Mouse (Mus musculus): ENCODE results near the gene Ly6g6c. TPM values are rescaled to one million over a fixed set of nuclear protein-coding genes. Genes with fewer than 3 reads are reported as not detected.

Gene Ly6g6c
- polyA plus RNA-seq, 1 experiment: 312 TPM

Other genes starting within 250 kb of the Ly6g6c start
- 31.6 and 34.6 TPM in 2 replicates for gene Stk19, start 228.4 kb upstream of the Ly6g6c start, polyA plus RNA-seq (2012; rRNA removed)
- gene Dxo, start 228.4 kb upstream of the Ly6g6c start, polyA plus RNA-seq (2012; rRNA removed): 34.4 and 36.4 TPM in 2 replicates
- gene Skiv2l, start 215.2 kb upstream of the Ly6g6c start, polyA plus RNA-seq (2012; rRNA removed): 44.5 and 47.7 TPM in 2 replicates
- gene Nelfe, start 215.0 kb upstream of the Ly6g6c start, polyA plus RNA-seq (2012; rRNA removed): 11.5 and 13.1 TPM in 2 replicates
- 1.7 and 2.0 TPM in 2 replicates for gene Cfb, start 202.9 kb upstream of the Ly6g6c start, polyA plus RNA-seq (2012; rRNA removed)
- gene Zbtb12, start 185.9 kb upstream of the Ly6g6c start, polyA plus RNA-seq (2012; rRNA removed): 3.6 and 3.9 TPM in 2 replicates
- gene Gm20547, start 183.3 kb upstream of the Ly6g6c start, polyA plus RNA-seq (2012; rRNA removed): not detected in 2 replicates
- 1.9 and 2.3 TPM in 2 replicates for gene C2, start 167.1 kb upstream of the Ly6g6c start, polyA plus RNA-seq (2012; rRNA removed)
- 126 and 127 TPM in 2 replicates for gene Ehmt2, start 166.9 kb upstream of the Ly6g6c start, polyA plus RNA-seq (2012; rRNA removed)
- 48.6 and 48.7 TPM in 2 replicates for gene Slc44a4, start 150.9 kb upstream of the Ly6g6c start, polyA plus RNA-seq (2012; rRNA removed)
- gene Neu1, start 134.1 kb upstream of the Ly6g6c start, polyA plus RNA-seq (2012; rRNA removed): 30.4 and 43.8 TPM in 2 replicates
- gene Hspa1b, start 106.2 kb upstream of the Ly6g6c start, polyA plus RNA-seq (2012; rRNA removed): 31.1 and 45.6 TPM in 2 replicates
- gene Gm20481, start 95.5 kb upstream of the Ly6g6c start, polyA plus RNA-seq (2012; rRNA removed): not detected in 2 replicates
- gene Hspa1a, start 93.2 kb upstream of the Ly6g6c start, polyA plus RNA-seq (2012; rRNA removed): 16.4 and 25.7 TPM in 2 replicates
- gene Hspa1l, start 92.7 kb upstream of the Ly6g6c start, polyA plus RNA-seq (2012; rRNA removed): 0.34 and 0.59 TPM in 2 replicates
- gene Lsm2, start 83.5 kb upstream of the Ly6g6c start, polyA plus RNA-seq (2012; rRNA removed): 43.9 and 62.3 TPM in 2 replicates
- 95.5 and 126 TPM in 2 replicates for gene Vars, start 64.4 kb upstream of the Ly6g6c start, polyA plus RNA-seq (2012; rRNA removed)
- 1.9 and 2.2 TPM in 2 replicates for gene Vwa7, start 48.8 kb upstream of the Ly6g6c start, polyA plus RNA-seq (2012; rRNA removed)
- 0.58 and 1.9 TPM in 2 replicates for gene Sapcd1, start 37.4 kb upstream of the Ly6g6c start, polyA plus RNA-seq (2012; rRNA removed)
- 2.6 and 5.6 TPM in 2 replicates for gene Msh5, start 18.6 kb upstream of the Ly6g6c start, polyA plus RNA-seq (2012; rRNA removed)
- 131 and 147 TPM in 2 replicates for gene Clic1, start 15.4 kb upstream of the Ly6g6c start, polyA plus RNA-seq (2012; rRNA removed)
- 16.3 and 20.7 TPM in 2 replicates for gene Ddah2, start 6.4 kb upstream of the Ly6g6c start, polyA plus RNA-seq (2012; rRNA removed)
- gene Mpig6b, start 796 bp downstream of the Ly6g6c start, polyA plus RNA-seq (2012; rRNA removed): 0.42 and 0.65 TPM in 2 replicates
- gene Ly6g6e, start 11.5 kb downstream of the Ly6g6c start, polyA plus RNA-seq (2012; rRNA removed): 99.6 and 112 TPM in 2 replicates
- gene Ly6g6d, start 12.7 kb downstream of the Ly6g6c start, polyA plus RNA-seq (2012; rRNA removed): 5.1 and 6.4 TPM in 2 replicates
- 1.2 and 2.0 TPM in 2 replicates for gene Ly6g6f, start 20.2 kb downstream of the Ly6g6c start, polyA plus RNA-seq (2012; rRNA removed)
- 88.7 and 152 TPM in 2 replicates for gene Abhd16a, start 23.9 kb downstream of the Ly6g6c start, polyA plus RNA-seq (2012; rRNA removed)
- gene Ly6g5c, start 42.9 kb downstream of the Ly6g6c start, polyA plus RNA-seq (2012; rRNA removed): 1.4 TPM in 1 of 2 replicates, not detected in the other
- gene Ly6g5b, start 50.0 kb downstream of the Ly6g6c start, polyA plus RNA-seq (2012; rRNA removed): 1.2 and 2.2 TPM in 2 replicates
- 9.3 and 11.8 TPM in 2 replicates for gene Gpank1, start 56.1 kb downstream of the Ly6g6c start, polyA plus RNA-seq (2012; rRNA removed)
- 258 and 301 TPM in 2 replicates for gene Csnk2b, start 56.7 kb downstream of the Ly6g6c start, polyA plus RNA-seq (2012; rRNA removed)
- 13.7 and 19.0 TPM in 2 replicates for gene D17H6S53E, start 61.0 kb downstream of the Ly6g6c start, polyA plus RNA-seq (2012; rRNA removed)
- gene Apom, start 66.7 kb downstream of the Ly6g6c start, polyA plus RNA-seq (2012; rRNA removed): 0.08 and 0.20 TPM in 2 replicates
- gene Bag6, start 69.8 kb downstream of the Ly6g6c start, polyA plus RNA-seq (2012; rRNA removed): 92.9 and 94.1 TPM in 2 replicates
- gene Prrc2a, start 99.5 kb downstream of the Ly6g6c start, polyA plus RNA-seq (2012; rRNA removed): 262 and 284 TPM in 2 replicates
- gene Aif1, start 110.7 kb downstream of the Ly6g6c start, polyA plus RNA-seq (2012; rRNA removed): 0.11 and 0.48 TPM in 2 replicates
- gene Lst1, start 123.1 kb downstream of the Ly6g6c start, polyA plus RNA-seq (2012; rRNA removed): 3.7 and 6.5 TPM in 2 replicates
- gene Ltb, start 129.1 kb downstream of the Ly6g6c start, polyA plus RNA-seq (2012; rRNA removed): 1.5 and 5.7 TPM in 2 replicates
- gene Tnf, start 136.6 kb downstream of the Ly6g6c start, polyA plus RNA-seq (2012; rRNA removed): 0.24 and 0.42 TPM in 2 replicates
- 0.10 and 0.36 TPM in 2 replicates for gene Lta, start 140.0 kb downstream of the Ly6g6c start, polyA plus RNA-seq (2012; rRNA removed)
- gene Gm16181, start 155.4 kb downstream of the Ly6g6c start, polyA plus RNA-seq (2012; rRNA removed): 0.42 TPM in 1 of 2 replicates, not detected in the other
- 1.3 and 1.7 TPM in 2 replicates for gene Atp6v1g2, start 168.3 kb downstream of the Ly6g6c start, polyA plus RNA-seq (2012; rRNA removed)
- 15.7 and 37.5 TPM in 2 replicates for gene Nfkbil1, start 170.4 kb downstream of the Ly6g6c start, polyA plus RNA-seq (2012; rRNA removed)
- 74.9 and 91.6 TPM in 2 replicates for gene Ddx39b, start 176.4 kb downstream of the Ly6g6c start, polyA plus RNA-seq (2012; rRNA removed)
- gene H2-D1, start 197.3 kb downstream of the Ly6g6c start, polyA plus RNA-seq (2012; rRNA removed): 243 and 319 TPM in 2 replicates